Mouse (Mus musculus): ENCODE data around the gene Tlx3. TPM values are rescaled to one million over a fixed set of nuclear protein-coding genes. Genes with fewer than 3 reads are reported as not detected.

Gene Tlx3
- polyA plus RNA-seq, 1 experiment from 2014 or later = not detected

- TF ChIP-seq EP300 (IDR thresholded peaks at IDR 0.05) (no peak), CTCF (IDR thresholded peaks at IDR 0.05) (no peak)
- Histone ChIP-seq H3K27ac (ENCODE audit: low read length) (no peak overlapping the region), H3K4me3 (ENCODE audit: low read depth, low read length) (no peak overlapping the region), H3K9ac (replicated peaks; ENCODE audit: low read depth) (no peak overlapping the region), H3K4me1 (ENCODE audit: insufficient read depth, low read depth, low read length) (no peaks in the 10 kb centered on the region), H3K36me3 (ENCODE audit: insufficient read depth, low read length) (no peaks in the 10 kb centered on the region), H3K9me3 (ENCODE audit: low read length) (no peaks in the 10 kb centered on the region), H3K4me2 (replicated peaks; ENCODE audit: low read depth, low read length) (no peak overlapping the region), H3K27me3 (replicated peaks; ENCODE audit: insufficient read depth, low read length) (no peaks in the 10 kb centered on the region)
- WGBS = 45% methylated on average over 11 of the region's 11 CpGs
- DNase-seq (ENCODE audit: low spot score) (peak; percentile 22), ATAC-seq (peak; percentile 63)
Observed at GRCm38 (mm10) chr11:33221566-33222365, 18.4 kb upstream of the Tlx3 start.

- DNase-seq (ENCODE audit: low spot score) (no peak), ATAC-seq (no peak)
- WGBS = 75% methylated on average over 7 of the region's 7 CpGs
- no peak for TF ChIP-seq CTCF (IDR thresholded peaks at IDR 0.05)
- no peak for TF ChIP-seq EP300 (IDR thresholded peaks at IDR 0.05)
- no peaks in the 10 kb centered on the region for H3K36me3 ChIP-seq (ENCODE audit: insufficient read depth, low read length)
- H3K4me2 ChIP-seq (replicated peaks; ENCODE audit: low read depth, low read length) = no peak overlapping the region
- H3K4me3 ChIP-seq (ENCODE audit: low read depth, low read length) = no peak overlapping the region
- H3K27ac ChIP-seq (ENCODE audit: low read length) = no peak overlapping the region
- no peaks in the 10 kb centered on the region for H3K9me3 ChIP-seq (ENCODE audit: low read length)
- H3K4me1 ChIP-seq (ENCODE audit: insufficient read depth, low read depth, low read length) = no peaks in the 10 kb centered on the region
- H3K27me3 ChIP-seq (replicated peaks; ENCODE audit: insufficient read depth, low read length) = no peaks in the 10 kb centered on the region
- H3K9ac ChIP-seq (replicated peaks; ENCODE audit: low read depth) = no peak overlapping the region
Observed at GRCm38 (mm10) chr11:33220763-33221162, 17.4 kb upstream of the Tlx3 start.

GRCm38 (mm10) chr11:33217384-33218079 lies 14.1 kb upstream of the Tlx3 start:
- Histone ChIP-seq H3K4me2 (replicated peaks; ENCODE audit: low read depth, low read length) (no peak overlapping the region), H3K27ac (ENCODE audit: low read length) (no peak overlapping the region), H3K36me3 (ENCODE audit: insufficient read depth, low read length) (no peaks in the 10 kb centered on the region), H3K4me1 (ENCODE audit: insufficient read depth, low read depth, low read length) (no peaks in the 10 kb centered on the region), H3K9ac (replicated peaks; ENCODE audit: low read depth) (no peak overlapping the region), H3K9me3 (ENCODE audit: low read length) (no peaks in the 10 kb centered on the region), H3K4me3 (ENCODE audit: low read depth, low read length) (no peak overlapping the region), H3K27me3 (replicated peaks; ENCODE audit: insufficient read depth, low read length) (no peaks in the 10 kb centered on the region)
- TF ChIP-seq CTCF (IDR thresholded peaks at IDR 0.05) = no peak
- DNase-seq (ENCODE audit: low spot score) (peak; percentile 44), ATAC-seq (no peak)
- WGBS = 58% methylated on average over 8 of the region's 8 CpGs

GRCm38 (mm10) chr11:33207411-33207810 lies 4.0 kb upstream of the Tlx3 start:
- Histone ChIP-seq H3K4me3 (ENCODE audit: low read depth, low read length) (no peak overlapping the region), H3K9me3 (ENCODE audit: low read length) (no peaks in the 10 kb centered on the region), H3K4me1 (ENCODE audit: insufficient read depth, low read depth, low read length) (no peaks in the 10 kb centered on the region; the same call in 1 of the 2 replicates), H3K4me2 (replicated peaks; ENCODE audit: low read depth, low read length) (no peak overlapping the region), H3K27ac (ENCODE audit: low read length) (no peak overlapping the region), H3K36me3 (ENCODE audit: insufficient read depth, low read length) (no peaks in the 10 kb centered on the region), H3K27me3 (replicated peaks; ENCODE audit: insufficient read depth, low read length) (peaks cover 41% of the 10 kb centered on the region), H3K9ac (replicated peaks; ENCODE audit: low read depth) (no peak overlapping the region)
- no peak for ATAC-seq
- DNase-seq (ENCODE audit: low spot score) = no peak
- TF ChIP-seq CTCF (IDR thresholded peaks at IDR 0.05) = no peak
- no peak for TF ChIP-seq EP300 (IDR thresholded peaks at IDR 0.05)
- 78% methylated on average over 2 of the region's 2 CpGs for WGBS

GRCm38 (mm10) chr11:33204966-33205365 lies 1.6 kb upstream of the Tlx3 start:
- Histone ChIP-seq H3K9me3 (ENCODE audit: low read length) (no peaks in the 10 kb centered on the region), H3K4me3 (ENCODE audit: low read depth, low read length) (no peak overlapping the region), H3K36me3 (ENCODE audit: insufficient read depth, low read length) (no peaks in the 10 kb centered on the region), H3K4me1 (ENCODE audit: insufficient read depth, low read depth, low read length) (peaks cover 16% of the 10 kb centered on the region), H3K27me3 (replicated peaks; ENCODE audit: insufficient read depth, low read length) (peaks cover 64% of the 10 kb centered on the region), H3K27ac (ENCODE audit: low read length) (no peak overlapping the region), H3K9ac (replicated peaks; ENCODE audit: low read depth) (no peak overlapping the region), H3K4me2 (replicated peaks; ENCODE audit: low read depth, low read length) (no peak overlapping the region)
- DNase-seq (ENCODE audit: low spot score) (no peak), ATAC-seq (no peak)
- 15% methylated on average over 3 of the region's 3 CpGs for WGBS
- TF ChIP-seq EP300 (IDR thresholded peaks at IDR 0.05) = no peak
- TF ChIP-seq CTCF (IDR thresholded peaks at IDR 0.05) = no peak

GRCm38 (mm10) chr11:33204329-33204705 lies 928 bp upstream of the Tlx3 start:
- no peak for TF ChIP-seq EP300 (IDR thresholded peaks at IDR 0.05)
- no peak for TF ChIP-seq CTCF (IDR thresholded peaks at IDR 0.05)
- no peak overlapping the region for H3K27ac ChIP-seq (ENCODE audit: low read length)
- no peak overlapping the region for H3K4me2 ChIP-seq (replicated peaks; ENCODE audit: low read depth, low read length)
- no peak overlapping the region for H3K4me3 ChIP-seq (ENCODE audit: low read depth, low read length)
- peaks cover 16% of the 10 kb centered on the region for H3K4me1 ChIP-seq (ENCODE audit: insufficient read depth, low read depth, low read length)
- ATAC-seq (no peak), DNase-seq (ENCODE audit: low spot score) (no peak)
- WGBS = 2% methylated on average over 18 of the region's 18 CpGs
- H3K36me3 ChIP-seq (ENCODE audit: insufficient read depth, low read length) = no peaks in the 10 kb centered on the region
- H3K27me3 ChIP-seq (replicated peaks; ENCODE audit: insufficient read depth, low read length) = peaks cover 65% of the 10 kb centered on the region
- no peak overlapping the region for H3K9ac ChIP-seq (replicated peaks; ENCODE audit: low read depth)
- no peaks in the 10 kb centered on the region for H3K9me3 ChIP-seq (ENCODE audit: low read length)

Measured in lung, postnatal 0 days (tissue).